Mouse (Mus musculus) lung, adult 2 months (tissue): ENCODE results near the gene Slc2a10.

Experiments
- CTCF ChIP-seq: fragments of 200-500 bp; IDR thresholded peaks from 2 replicates; pipeline ENCODE4 v1.5.1; 2011; ENCODE audit warnings: mild to moderate bottlenecking, low read length, control low read depth; ENCODE audit not compliant: insufficient read depth
- POLR2A ChIP-seq: fragments of 200-500 bp; IDR thresholded peaks from 2 replicates; pipeline ENCODE4 v1.6.1; 2011; ENCODE audit warnings: low read depth, mild to moderate bottlenecking, control low read depth, low read length, borderline replicate concordance; ENCODE audit errors: extremely low read depth

GRCm38 (mm10) chr2:165529106-165529505 is 25.5 kb downstream of the Slc2a10 start:
- peak; percentile 95 for TF ChIP-seq CTCF
- no peak for TF ChIP-seq POLR2A
